Mouse (Mus musculus) left cerebral cortex, postnatal 10 days (tissue): Measurements from ENCODE around the gene Orc2. TPM values are rescaled to one million over a fixed set of nuclear protein-coding genes. Genes with fewer than 3 reads are reported as not detected.

Experiments
- DNase-seq, 2 experiments: peaks; one replicate each; pipeline ENCODE4 v3.0.0; 2021 to 2022; ENCODE audit warnings: low spot score in 2 of 2, mixed read lengths in 1 of 2; ENCODE audit errors: extremely low spot score in 1 of 2
- intact Hi-C: fragments of 180-260 bp; cut with DNase I; formaldehyde crosslinking; loops from one replicate; pipeline ENCODE4 v1.15.1; 2025
- total RNA-seq, 2 experiments: library from RNA; stranded (reverse); gene quantifications; 2 replicates each; pipeline ENCODE4 v1.2.3; 2021

Gene Orc2
- total RNA-seq: 10 to 100 TPM; 19.2 to 20.2 TPM

- intact Hi-C loops: no loop called here
- DNase-seq: peak; percentile 92 to 95
Observed at GRCm38 (mm10) chr1:58504577-58505254, at the start of gene Orc2. TSS of gene Orc2 (minus strand) at chr1:58505109.

GRCm38 (mm10) chr1:58541386-58541785, 36.5 kb upstream of the Orc2 start:
- no peak for DNase-seq
- intact Hi-C loops: no loop called here

GRCm38 (mm10) chr1:58507249-58507648, 2.3 kb upstream of the Orc2 start:
- DNase-seq: no peak
- intact Hi-C loops: no loop called here

GRCm38 (mm10) chr1:58503793-58504370, 1.0 kb downstream of the Orc2 start:
- no peak for DNase-seq
- intact Hi-C loops: no loop called here

- intact Hi-C loops: no loop called here
- DNase-seq: no peak
Observed at GRCm38 (mm10) chr1:58503134-58503533, 1.8 kb downstream of the Orc2 start.

GRCm38 (mm10) chr1:58498758-58499157, 6.2 kb downstream of the Orc2 start:
- intact Hi-C loops: no loop called here
- DNase-seq: no peak

- intact Hi-C loops: no loop called here
- DNase-seq: no peak
Observed at GRCm38 (mm10) chr1:58497678-58498077, 7.2 kb downstream of the Orc2 start.

- intact Hi-C loops: no loop called here
- DNase-seq: no peak
Observed at GRCm38 (mm10) chr1:58495603-58496002, 9.3 kb downstream of the Orc2 start.

- no peak for DNase-seq
- intact Hi-C loops: no loop called here
Observed at GRCm38 (mm10) chr1:58482647-58483046, 22.3 kb downstream of the Orc2 start.

GRCm38 (mm10) chr1:58475662-58476061, 29.2 kb downstream of the Orc2 start:
- intact Hi-C loops: loop anchor here (5.0 to 10.0 kb wide), 2 partner anchors 72 to 429 kb away; no protein-coding TSS in a partner anchor
- no peak for DNase-seq

GRCm38 (mm10) chr1:58465561-58465960, 39.3 kb downstream of the Orc2 start:
- intact Hi-C loops: no loop called here
- DNase-seq: no peak

GRCm38 (mm10) chr1:58465042-58465441, 39.9 kb downstream of the Orc2 start:
- intact Hi-C loops: no loop called here
- DNase-seq: no peak

- intact Hi-C loops: no loop called here
Observed at GRCm38 (mm10) chr1:58463935-58464334, 41.0 kb downstream of the Orc2 start.

GRCm38 (mm10) chr1:58460566-58460965, 44.3 kb downstream of the Orc2 start:
- intact Hi-C loops: no loop called here
- no peak for DNase-seq

More at GRCm38 (mm10) chr1:58463935-58464334, 41.0 kb downstream of the Orc2 start:
- DNase-seq: no peak

GRCm38 (mm10) chr1:58458867-58459266, 46.0 kb downstream of the Orc2 start:
- intact Hi-C loops: no loop called here
- no peak for DNase-seq

- no peak for DNase-seq
- intact Hi-C loops: no loop called here
Observed at GRCm38 (mm10) chr1:58458175-58458574, 46.7 kb downstream of the Orc2 start.

GRCm38 (mm10) chr1:58454316-58454715, 50.6 kb downstream of the Orc2 start:
- intact Hi-C loops: no loop called here
- DNase-seq: no peak

GRCm38 (mm10) chr1:58448396-58448795, 56.5 kb downstream of the Orc2 start:
- intact Hi-C loops: no loop called here
- no peak for DNase-seq

- no peak for DNase-seq
- intact Hi-C loops: no loop called here
Observed at GRCm38 (mm10) chr1:58447766-58448165, 57.1 kb downstream of the Orc2 start.

- intact Hi-C loops: no loop called here
- DNase-seq: no peak
Observed at GRCm38 (mm10) chr1:58445861-58446260, 59.0 kb downstream of the Orc2 start.
